Mouse (Mus musculus) liver, adult 2 months (tissue): ENCODE measurements at regions not wholly inside any gene's neighbourhood (a gene's known extent, or its start where the extent isn't known, plus 50 kb on each side); places are given as distances from the start of the nearest gene placed in this dataset.

Experiments
- CTCF ChIP-seq: fragments of 200-500 bp; IDR thresholded peaks from 2 replicates; pipeline ENCODE4 v1.5.1; 2011; ENCODE audit warnings: low read depth, low read length, control low read depth
- POLR2A ChIP-seq: fragments of 200-500 bp; IDR thresholded peaks from 2 replicates; pipeline ENCODE4 v1.6.1; 2011; ENCODE audit warnings: low read length, control low read depth; ENCODE audit not compliant: insufficient read depth; ENCODE audit errors: extremely low read depth

- no peak for TF ChIP-seq CTCF
- no peak for TF ChIP-seq POLR2A
Measured at GRCm38 (mm10) chr4:66617743-66618736, 209.3 kb upstream of the Tlr4 start.
